Mouse (Mus musculus) ES-E14 (cell line): ENCODE results near the gene Tgfb1. TPM values are rescaled to one million over a fixed set of nuclear protein-coding genes. Genes with fewer than 3 reads are reported as not detected.

Experiments used
- DNase-seq: peaks from one replicate; pipeline ENCODE4 v3.0.0-alpha.2; 2013; ENCODE audit warnings: low read depth, low spot score
- H3K27ac ChIP-seq: 2 replicates; pipeline ENCODE4 v1.5.1; 2012; ENCODE audit warnings: low read depth, mild to moderate bottlenecking, low read length, moderate library complexity, mixed read lengths; ENCODE audit not compliant: poor library complexity, insufficient read depth, severe bottlenecking
- H3K36me3 ChIP-seq: 2 replicates; pipeline ENCODE4 v1.6.1; 2012; ENCODE audit warnings: mild to moderate bottlenecking, low read length, moderate library complexity, mixed read lengths; ENCODE audit not compliant: control insufficient read depth, poor library complexity, insufficient read depth, severe bottlenecking
- H3K4me1 ChIP-seq, 2 experiments: fragments of 150-350 bp in 1 of 2; sonication (generic) in 1 of 2; 2 replicates each; pipeline ENCODE4 v1.6.1; 2012; ENCODE audit warnings: low read length in 2 of 2, mild to moderate bottlenecking in 1 of 2, mixed read lengths in 1 of 2; ENCODE audit not compliant: control insufficient read depth in 2 of 2, insufficient read depth in 2 of 2, poor library complexity in 1 of 2
- H3K4me3 ChIP-seq, 2 experiments: fragments of 150-350 bp in 1 of 2; sonication (generic) in 1 of 2; 2 replicates each; pipeline ENCODE4 v1.5.1; 2012; ENCODE audit warnings: low read length in 2 of 2, low read depth in 1 of 2, mild to moderate bottlenecking in 1 of 2, mixed read lengths in 1 of 2; ENCODE audit not compliant: insufficient read depth in 1 of 2, poor library complexity in 1 of 2, severe bottlenecking in 1 of 2
- H3K9ac ChIP-seq: 2 replicates; pipeline ENCODE4 v1.6.1; 2012; ENCODE audit warnings: low read depth, mild to moderate bottlenecking, low read length, mixed read lengths; ENCODE audit not compliant: poor library complexity, insufficient read depth, severe bottlenecking
- H3K9me3 ChIP-seq: fragments of 150-350 bp; sonication (generic); 2 replicates; pipeline ENCODE4 v1.6.1; 2012; ENCODE audit warnings: low read depth, mild to moderate bottlenecking, low read length; ENCODE audit not compliant: control insufficient read depth, insufficient read depth
- CHD2 ChIP-seq: IDR thresholded peaks from 2 replicates; pipeline ENCODE4 v1.6.1; 2014; ENCODE audit warnings: mild to moderate bottlenecking, low read depth, low read length, inconsistent platforms
- HCFC1 ChIP-seq: IDR thresholded peaks from 2 replicates; pipeline ENCODE4 v1.6.1; 2012; ENCODE audit warnings: low read length, inconsistent platforms, borderline replicate concordance; ENCODE audit not compliant: insufficient read depth
- MAFK ChIP-seq: IDR thresholded peaks from 2 replicates; pipeline ENCODE4 v1.6.1; 2014; ENCODE audit warnings: mild to moderate bottlenecking, low read depth, low read length, inconsistent platforms; ENCODE audit not compliant: insufficient read depth
- ZC3H11A ChIP-seq: IDR thresholded peaks from 2 replicates; pipeline ENCODE4 v1.6.1; 2012; ENCODE audit warnings: low read depth, mild to moderate bottlenecking, inconsistent platforms, low read length, borderline replicate concordance
- ZNF384 ChIP-seq: IDR thresholded peaks from 2 replicates; pipeline ENCODE4 v1.6.1; 2012; ENCODE audit warnings: low read depth, low read length, inconsistent platforms
- in situ Hi-C, 2 experiments: fragments of 600-800 bp; cut with MboI; formaldehyde crosslinking; loops; one replicate each; pipeline ENCODE4 v1.15.1; 2025; ENCODE audit warnings: low sequenced_read_pairs in 2 of 2, inconsistent platforms in 1 of 2; ENCODE audit not compliant: unreplicated experiment in 2 of 2
- total RNA-seq: library from RNA; depleted of rRNA; stranded (reverse); fragments of 300-350 nt; gene quantifications from 2 replicates; pipeline ENCODE4 v1.2.3, GENCODE M21; 2012; rRNA removed

Tgfb1 gene
- total RNA-seq = 6.3 and 7.1 TPM in 2 replicates

DNA sequence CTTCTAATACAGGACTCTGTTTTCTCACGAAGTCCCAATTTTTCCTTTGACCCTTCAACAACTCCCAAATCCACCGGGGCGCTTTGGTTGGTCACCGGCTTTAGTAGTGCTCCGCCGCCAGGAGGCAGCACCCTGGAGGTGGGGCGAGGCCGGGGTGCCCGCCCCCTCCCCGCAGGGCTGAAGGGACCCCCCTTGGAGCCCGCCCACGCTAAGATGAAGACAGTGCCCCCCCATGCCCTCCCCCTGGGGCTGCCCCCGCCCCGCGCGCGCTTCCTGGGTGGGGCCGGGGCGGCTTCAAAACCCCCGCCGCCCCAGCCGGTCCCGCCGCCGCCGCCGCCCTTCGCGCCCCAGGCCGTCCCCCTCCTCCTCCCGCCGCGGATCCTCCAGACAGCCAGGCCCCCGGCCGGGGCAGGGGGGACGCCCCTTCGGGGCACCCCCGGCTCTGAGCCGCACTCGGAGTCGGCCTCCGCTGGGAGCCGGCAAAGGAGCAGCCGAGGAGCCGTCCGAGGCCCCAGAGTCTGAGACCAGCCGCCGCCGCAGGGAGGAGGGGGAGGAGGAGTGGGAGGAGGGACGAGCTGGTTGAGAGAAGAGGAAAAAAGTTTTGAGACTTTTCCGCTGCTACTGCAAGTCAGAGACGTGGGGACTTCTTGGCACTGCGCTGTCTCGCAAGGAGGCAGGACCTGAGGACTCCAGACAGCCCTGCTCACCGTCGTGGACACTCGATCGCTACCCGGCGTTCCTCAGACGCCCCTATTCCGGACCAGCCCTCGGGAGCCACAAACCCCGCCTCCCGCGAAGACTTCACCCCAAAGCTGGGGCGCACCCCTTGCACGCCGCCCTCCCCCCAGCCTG lies at the start of gene Tgfb1:
Gene Tgfb1, plus strand, starts transcription at position 323 of the 852 bp plus-strand sequence.
- H3K27ac ChIP-seq = no peak within 1 kb of the TSS
- H3K36me3 ChIP-seq = no peaks in the 10 kb centered on the region
- peaks cover 0 to 16% of the 10 kb centered on the region in 2 experiments; a peak in 1 of 4 replicates for H3K4me1 ChIP-seq
- TF ChIP-seq CHD2 (no peak), MAFK (no peak), HCFC1 (no peak), ZC3H11A (no peak), ZNF384 (no peak)
- DNase-seq = no peak
- in situ Hi-C loops = no loop called here
- H3K9ac ChIP-seq = peak within 1 kb of the TSS; percentile 62
- H3K9me3 ChIP-seq = no peaks in the 10 kb centered on the region
- peak within 1 kb of the TSS; percentile 64 to 77 for H3K4me3 ChIP-seq

DNA sequence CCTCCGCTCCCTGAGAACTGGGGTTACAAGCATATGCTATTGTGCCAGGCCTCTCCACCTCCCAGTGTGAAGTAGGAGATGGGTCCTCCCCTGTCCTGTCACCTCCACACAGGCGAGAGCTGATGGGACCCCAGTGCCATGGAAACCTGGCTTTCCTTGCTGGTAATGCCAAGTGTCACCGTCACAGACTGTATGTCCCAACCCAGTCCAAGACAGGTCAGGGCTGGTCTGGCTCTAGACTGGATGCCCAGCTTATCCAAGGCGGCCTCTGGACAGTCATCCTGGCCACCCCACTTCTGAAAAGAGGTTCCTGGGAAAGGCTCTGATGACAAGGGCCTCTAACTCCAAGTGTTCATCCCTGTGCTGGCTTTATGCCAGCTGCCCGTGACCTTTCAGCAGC lies 49.7 kb upstream of the Tgfb1 start:
- no peak overlapping the region for H3K27ac ChIP-seq
- no peak for TF ChIP-seq ZNF384
- H3K9me3 ChIP-seq = no peaks in the 10 kb centered on the region
- H3K4me1 ChIP-seq = no peaks in the 10 kb centered on the region
- DNase-seq = no peak
- H3K9ac ChIP-seq = no peak overlapping the region
- peaks cover 34% of the 10 kb centered on the region for H3K36me3 ChIP-seq
- H3K4me3 ChIP-seq = no peak overlapping the region
- in situ Hi-C loops = no loop called here

GRCm38 (mm10) chr7:25639754-25640153 lies 47.0 kb upstream of the Tgfb1 start:
- no peak for DNase-seq
- H3K4me1 ChIP-seq = peaks cover 2 to 9% of the 10 kb centered on the region in 2 experiments; a peak in 3 of 4 replicates
- H3K36me3 ChIP-seq = peaks cover 26% of the 10 kb centered on the region
- in situ Hi-C loops = no loop called here
- H3K9me3 ChIP-seq = no peaks in the 10 kb centered on the region
- no peak for TF ChIP-seq ZC3H11A
- TF ChIP-seq ZNF384 = no peak
- TF ChIP-seq HCFC1 = no peak
- TF ChIP-seq CHD2 = no peak
- no peak for TF ChIP-seq MAFK
- no peak overlapping the region for H3K27ac ChIP-seq
- no peak overlapping the region for H3K9ac ChIP-seq
- H3K4me3 ChIP-seq = no peak overlapping the region

GRCm38 (mm10) chr7:25644136-25644535 lies 42.7 kb upstream of the Tgfb1 start:
- H3K9me3 ChIP-seq = no peaks in the 10 kb centered on the region
- peaks cover 10% of the 10 kb centered on the region; the same call in 1 of the 2 replicates for H3K36me3 ChIP-seq
- H3K27ac ChIP-seq = no peak overlapping the region
- no peak for DNase-seq
- in situ Hi-C loops = no loop called here
- peaks cover 2 to 23% of the 10 kb centered on the region in 2 experiments; a peak in 3 of 4 replicates for H3K4me1 ChIP-seq
- H3K4me3 ChIP-seq = no peak overlapping the region
- no peak for TF ChIP-seq CHD2
- no peak for TF ChIP-seq ZNF384
- TF ChIP-seq MAFK = no peak
- TF ChIP-seq ZC3H11A = no peak
- no peak for TF ChIP-seq HCFC1
- no peak overlapping the region for H3K9ac ChIP-seq
